Mouse (Mus musculus) MEL (cell line): ENCODE measurements around the gene Ppp4c. TPM values are rescaled to one million over a fixed set of nuclear protein-coding genes. Genes with fewer than 3 reads are reported as not detected.

Experiments used
- DNase-seq: peaks from one replicate; pipeline ENCODE4 v3.0.0; 2011; ENCODE audit warnings: low read depth, low spot score
- H3K27ac ChIP-seq: 2 replicates; pipeline ENCODE4 v1.5.1; 2012; ENCODE audit warnings: low read depth, mild to moderate bottlenecking, control low read depth, low read length, moderate library complexity; ENCODE audit not compliant: control insufficient read depth
- H3K27me3 ChIP-seq, 2 experiments: fragments of 150-350 bp in 1 of 2; sonication (generic) in 1 of 2; 2 replicates each; pipeline ENCODE4 v1.6.1; 2012; ENCODE audit warnings: low read length in 2 of 2, mild to moderate bottlenecking in 2 of 2, improper control_type of control experiment in 1 of 2, moderate library complexity in 1 of 2; ENCODE audit not compliant: insufficient read depth in 2 of 2, control insufficient read depth in 1 of 2
- H3K36me3 ChIP-seq, 2 experiments: 2 replicates each; pipeline ENCODE4 v1.6.1; 2012 to 2014; ENCODE audit warnings: low read length in 2 of 2, improper control_type of control experiment in 1 of 2, inconsistent platforms in 1 of 2, mild to moderate bottlenecking in 1 of 2; ENCODE audit not compliant: insufficient read depth in 2 of 2, control insufficient read depth in 1 of 2
- H3K4me1 ChIP-seq, 2 experiments: fragments of 150-350 bp in 1 of 2; sonication (generic) in 1 of 2; 2 replicates each; pipeline ENCODE4 v1.6.1; 2012; ENCODE audit warnings: low read length in 2 of 2, improper control_type of control experiment in 1 of 2, mild to moderate bottlenecking in 1 of 2; ENCODE audit not compliant: insufficient read depth in 2 of 2, control insufficient read depth in 1 of 2
- H3K4me3 ChIP-seq, 2 experiments: fragments of 150-350 bp in 1 of 2; sonication (generic) in 1 of 2; 2 replicates each; pipeline ENCODE4 v1.5.1; 2012; ENCODE audit warnings: low read depth in 2 of 2, low read length in 2 of 2, mild to moderate bottlenecking in 2 of 2, moderate library complexity in 2 of 2, control low read depth in 1 of 2, improper control_type of control experiment in 1 of 2; ENCODE audit not compliant: control insufficient read depth in 1 of 2, insufficient read depth in 1 of 2
- H3K79me2 ChIP-seq: 2 replicates; pipeline ENCODE4 v1.6.1; 2012; ENCODE audit warnings: mild to moderate bottlenecking, low read length, moderate library complexity; ENCODE audit not compliant: control insufficient read depth, poor library complexity, insufficient read depth
- H3K9ac ChIP-seq: 2 replicates; pipeline ENCODE4 v1.6.1; 2012; ENCODE audit warnings: low read depth, mild to moderate bottlenecking, control low read depth, low read length, moderate library complexity; ENCODE audit not compliant: control insufficient read depth, poor library complexity, severe bottlenecking
- H3K9me3 ChIP-seq: fragments of 150-350 bp; sonication (generic); replicated peaks from 2 replicates; pipeline ENCODE4 v1.6.1; 2012; ENCODE audit warnings: mild to moderate bottlenecking, low read length, improper control_type of control experiment, moderate library complexity; ENCODE audit not compliant: insufficient read depth
- BHLHE40 ChIP-seq: IDR thresholded peaks from 2 replicates; pipeline ENCODE4 v1.6.1; 2012; ENCODE audit warnings: low read depth, mild to moderate bottlenecking, inconsistent platforms, low read length, improper control_type of control experiment, borderline replicate concordance
- CHD1 ChIP-seq: IDR thresholded peaks from 2 replicates; pipeline ENCODE4 v1.6.1; 2012; ENCODE audit warnings: low read depth, mild to moderate bottlenecking, inconsistent platforms, low read length, improper control_type of control experiment
- CHD2 ChIP-seq: IDR thresholded peaks from 2 replicates; pipeline ENCODE4 v1.6.1; 2011; ENCODE audit warnings: low read length, improper control_type of control experiment
- CTCF ChIP-seq, 3 experiments: IDR thresholded peaks in 2 of 3; conservative IDR thresholded peaks in 1 of 3; 2 replicates each; pipeline ENCODE4 v1.5.1; 2011 to 2012; ENCODE audit warnings: low read length in 3 of 3, low read depth in 2 of 3, mild to moderate bottlenecking in 2 of 3, improper control_type of control experiment in 1 of 3, inconsistent platforms in 1 of 3, mixed read lengths in 1 of 3, moderate library complexity in 1 of 3; ENCODE audit not compliant: control insufficient read depth in 1 of 3, insufficient read depth in 1 of 3, poor library complexity in 1 of 3, severe bottlenecking in 1 of 3
- E2F4 ChIP-seq: IDR thresholded peaks from 2 replicates; pipeline ENCODE4 v1.6.1; 2011; ENCODE audit warnings: low read depth, low read length, improper control_type of control experiment, borderline replicate concordance
- ETS1 ChIP-seq: IDR thresholded peaks from 2 replicates; pipeline ENCODE4 v1.6.1; 2012; ENCODE audit warnings: low read depth, mild to moderate bottlenecking, inconsistent platforms, low read length, improper control_type of control experiment, moderate library complexity
- GABPA ChIP-seq: IDR thresholded peaks from 2 replicates; pipeline ENCODE4 v1.6.1; 2012; ENCODE audit warnings: low read depth, mild to moderate bottlenecking, inconsistent platforms, low read length, improper control_type of control experiment, moderate library complexity
- GATA1 ChIP-seq: IDR thresholded peaks from 2 replicates; pipeline ENCODE4 v1.6.1; 2011; ENCODE audit warnings: low read depth, low read length, improper control_type of control experiment
- HCFC1 ChIP-seq: IDR thresholded peaks from 2 replicates; pipeline ENCODE4 v1.6.1; 2012; ENCODE audit warnings: low read depth, mild to moderate bottlenecking, inconsistent platforms, low read length, improper control_type of control experiment, moderate library complexity
- KAT2A ChIP-seq: conservative IDR thresholded peaks from 2 replicates; pipeline ENCODE4 v1.6.1; 2012; ENCODE audit warnings: low read depth, low read length, improper control_type of control experiment, inconsistent platforms
- MAFK ChIP-seq: IDR thresholded peaks from 2 replicates; pipeline ENCODE4 v1.6.1; 2011; ENCODE audit warnings: low read depth, mild to moderate bottlenecking, low read length, improper control_type of control experiment, borderline replicate concordance
- MAX ChIP-seq: IDR thresholded peaks from 2 replicates; pipeline ENCODE4 v1.6.1; 2011; ENCODE audit warnings: low read length, improper control_type of control experiment
- MEF2A ChIP-seq: IDR thresholded peaks from 2 replicates; pipeline ENCODE4 v1.6.1; 2014; ENCODE audit warnings: low read depth, mild to moderate bottlenecking, inconsistent platforms, low read length, improper control_type of control experiment; ENCODE audit not compliant: poor library complexity, insufficient replicate concordance, severe bottlenecking; ENCODE audit errors: extremely low read depth
- MXI1 ChIP-seq: IDR thresholded peaks from 2 replicates; pipeline ENCODE4 v1.6.1; 2011; ENCODE audit warnings: mild to moderate bottlenecking, low read depth, low read length, improper control_type of control experiment
- MYB ChIP-seq: IDR thresholded peaks from 2 replicates; pipeline ENCODE4 v1.6.1; 2011; ENCODE audit warnings: mild to moderate bottlenecking, low read depth, low read length, improper control_type of control experiment
- MYC ChIP-seq: IDR thresholded peaks from 2 replicates; pipeline ENCODE4 v1.6.1; 2011; ENCODE audit warnings: low read depth, mild to moderate bottlenecking, low read length, improper control_type of control experiment, moderate library complexity
- NELFE ChIP-seq: IDR thresholded peaks from 2 replicates; pipeline ENCODE4 v1.6.1; 2011; ENCODE audit warnings: low read depth, low read length, improper control_type of control experiment
- NRF1 ChIP-seq: IDR thresholded peaks from 2 replicates; pipeline ENCODE4 v1.6.1; 2014; ENCODE audit warnings: low read depth, mild to moderate bottlenecking, inconsistent platforms, low read length, improper control_type of control experiment, moderate library complexity; ENCODE audit not compliant: poor library complexity, insufficient read depth, severe bottlenecking
- POLR2A ChIP-seq, 2 experiments: IDR thresholded peaks; 2 replicates each; pipeline ENCODE4 v1.6.1; 2011 to 2012; ENCODE audit warnings: low read length in 2 of 2, mild to moderate bottlenecking in 2 of 2, control low read depth in 1 of 2, improper control_type of control experiment in 1 of 2, low read depth in 1 of 2, moderate library complexity in 1 of 2; ENCODE audit not compliant: control insufficient read depth in 1 of 2, insufficient read depth in 1 of 2, poor library complexity in 1 of 2
- RAD21 ChIP-seq: IDR thresholded peaks from 2 replicates; pipeline ENCODE4 v1.6.1; 2011; ENCODE audit warnings: mild to moderate bottlenecking, low read depth, low read length, improper control_type of control experiment
- SIN3A ChIP-seq: IDR thresholded peaks from 2 replicates; pipeline ENCODE4 v1.6.1; 2012; ENCODE audit warnings: low read length, improper control_type of control experiment, inconsistent platforms
- SMC3 ChIP-seq: IDR thresholded peaks from 2 replicates; pipeline ENCODE4 v1.6.1; 2011; ENCODE audit warnings: low read depth, low read length, improper control_type of control experiment
- TCF12 ChIP-seq: IDR thresholded peaks from 2 replicates; pipeline ENCODE4 v1.6.1; 2014; ENCODE audit warnings: low read depth, mild to moderate bottlenecking, inconsistent platforms, low read length, improper control_type of control experiment, moderate library complexity
- UBTF ChIP-seq: IDR thresholded peaks from 2 replicates; pipeline ENCODE4 v1.6.1; 2012; ENCODE audit warnings: low read depth, mild to moderate bottlenecking, inconsistent platforms, low read length, improper control_type of control experiment, moderate library complexity, borderline replicate concordance; ENCODE audit not compliant: insufficient read depth
- USF1 ChIP-seq: IDR thresholded peaks from 2 replicates; pipeline ENCODE4 v1.6.1; 2014; ENCODE audit warnings: low read depth, mild to moderate bottlenecking, inconsistent platforms, low read length, improper control_type of control experiment, moderate library complexity
- ZC3H11A ChIP-seq: IDR thresholded peaks from 2 replicates; pipeline ENCODE4 v1.6.1; 2012; ENCODE audit warnings: low read depth, mild to moderate bottlenecking, inconsistent platforms, low read length, improper control_type of control experiment
- ZKSCAN1 ChIP-seq: IDR thresholded peaks from 2 replicates; pipeline ENCODE4 v1.6.1; 2012; ENCODE audit warnings: low read depth, mild to moderate bottlenecking, inconsistent platforms, low read length, improper control_type of control experiment, moderate library complexity
- ZMIZ1 ChIP-seq: IDR thresholded peaks from 2 replicates; pipeline ENCODE4 v1.6.1; 2012; ENCODE audit warnings: low read depth, mild to moderate bottlenecking, inconsistent platforms, low read length, improper control_type of control experiment, moderate library complexity
- polyA plus RNA-seq, 2 experiments: library from polyadenylated mRNA; stranded (reverse) in 1 of 2; unstranded in 1 of 2; fragments of >175 nt in 1 of 2; fragments of >200 nt in 1 of 2; gene quantifications; 2 replicates each; pipeline versions ENCODE4 v1.2.1 to v1.2.4; 2012; ENCODE audit warnings: low replicate concordance in 2 of 2, low read depth in 1 of 2; ENCODE audit not compliant: insufficient read length in 2 of 2, insufficient read depth in 1 of 2, missing spikeins in 1 of 2
- total RNA-seq: library from RNA; depleted of rRNA; stranded (reverse); fragments of 300-350 nt; gene quantifications from 2 replicates; pipeline ENCODE4 v1.2.3, GENCODE M21; 2012

Gene Ppp4c
- total and polyA plus RNA-seq, 3 experiments: 257 to 540 (median 265) TPM

DNA sequence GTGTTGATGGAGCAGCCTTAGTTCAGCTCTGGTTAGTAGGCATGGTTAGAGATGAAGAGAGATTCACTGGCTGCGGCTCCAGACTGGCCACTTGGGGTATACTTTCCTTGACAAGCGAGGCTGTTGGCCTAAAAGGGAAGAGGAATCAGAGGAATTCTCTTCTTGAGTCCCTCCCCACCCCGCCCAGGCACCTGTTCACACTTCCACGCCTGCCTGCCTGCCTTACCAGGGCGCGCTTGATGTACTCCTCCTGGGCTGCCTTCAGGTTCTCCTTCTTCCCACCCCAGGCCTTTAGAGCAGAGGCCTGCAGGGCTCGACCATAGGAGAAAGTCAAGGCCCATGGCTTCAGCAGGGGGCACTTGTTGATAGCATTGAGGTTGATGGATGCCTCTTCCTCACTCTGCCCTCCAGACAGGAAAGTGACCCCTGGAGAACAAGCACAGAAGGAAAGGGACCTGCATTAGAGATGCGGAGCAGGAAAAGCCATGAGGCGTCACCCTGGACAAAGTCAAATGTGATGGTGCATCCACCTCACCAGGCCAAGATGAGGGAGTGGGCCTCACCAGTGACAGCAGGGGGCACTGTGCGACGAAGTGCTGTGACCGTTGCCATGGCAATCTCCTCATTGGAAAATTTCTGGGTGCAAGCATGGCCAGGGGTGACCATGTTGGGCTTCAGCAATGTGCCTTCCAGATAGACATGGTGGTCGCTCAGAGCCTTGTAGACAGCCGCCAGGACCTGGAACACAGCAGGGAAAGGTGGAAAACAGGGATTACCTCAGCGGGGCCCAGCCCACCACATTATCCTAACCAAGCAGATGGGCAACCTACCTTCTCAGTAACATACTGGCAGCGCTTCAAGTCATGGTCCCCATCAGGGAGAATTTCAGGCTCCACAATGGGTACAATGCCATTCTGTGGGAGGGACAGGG, 3.4 kb upstream of the Ppp4c start:
- TF ChIP-seq SIN3A (peak; percentile 35; the same call in 1 of the 2 replicates), CTCF (IDR thresholded peaks at IDR 0.05 in 2 of 3, conservative IDR thresholded peaks at IDR 0.05 in 1 of 3; ENCODE audit: control insufficient read depth in 1 of 3, insufficient read depth in 1 of 3, low read depth in 2 of 3, low read length in 3 of 3, poor library complexity in 1 of 3, severe bottlenecking in 1 of 3) (peak; percentile 9 to 49 (median 24); a peak in 4 of 6 replicates), TCF12 (no peak), RAD21 (no peak), MAFK (no peak), CHD1 (0 out of 2 replicates have a peak, but pooled peaks have one; percentile 1), HCFC1 (no peak), E2F4 (no peak)
- DNase-seq: no peak
- Histone ChIP-seq H3K36me3 (peaks cover 13 to 29% of the 10 kb centered on the region in 2 experiments), H3K4me3 (no peak overlapping the region; a peak in 1 of 4 replicates), H3K79me2 (peaks cover 48% of the 10 kb centered on the region), H3K9me3 (no peaks in the 10 kb centered on the region), H3K27ac (no peak overlapping the region), H3K27me3 (no peaks in the 10 kb centered on the region), H3K4me1 (peaks cover 0 to 26% of the 10 kb centered on the region in 2 experiments; a peak in 3 of 4 replicates), H3K9ac (no peak overlapping the region)

DNA sequence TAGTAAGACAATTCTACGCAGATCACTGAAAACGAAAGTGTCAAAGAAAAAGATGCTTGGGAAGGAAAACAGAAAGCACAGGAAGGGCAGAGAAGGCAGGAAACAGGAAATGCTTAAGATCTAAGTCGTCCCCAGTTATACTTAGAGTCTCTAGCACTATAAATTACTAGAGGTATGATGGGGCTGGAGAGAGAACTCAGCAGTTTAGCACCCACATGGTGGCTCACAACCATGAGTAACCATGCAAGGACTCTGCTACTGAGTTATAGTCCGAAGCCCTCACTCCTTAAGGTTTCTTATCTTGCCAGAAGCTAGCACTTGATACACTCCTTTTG, 1.9 kb upstream of the Ppp4c start:
- Histone ChIP-seq H3K27me3 (no peaks in the 10 kb centered on the region), H3K9me3 (no peaks in the 10 kb centered on the region), H3K27ac (peak overlapping the region; percentile 15; the same call in 1 of the 2 replicates), H3K79me2 (peaks cover 47% of the 10 kb centered on the region), H3K4me1 (peaks cover 0 to 19% of the 10 kb centered on the region in 2 experiments; a peak in 3 of 4 replicates), H3K9ac (no peak overlapping the region), H3K36me3 (peaks cover 13 to 26% of the 10 kb centered on the region in 2 experiments), H3K4me3 (no peak overlapping the region)
- DNase-seq: no peak
- TF ChIP-seq UBTF (no peak), MYB (0 out of 2 replicates have a peak, but pooled peaks have one; percentile 31), MXI1 (no peak), CTCF (IDR thresholded peaks at IDR 0.05 in 2 of 3, conservative IDR thresholded peaks at IDR 0.05 in 1 of 3; ENCODE audit: control insufficient read depth in 1 of 3, insufficient read depth in 1 of 3, low read depth in 2 of 3, low read length in 3 of 3, poor library complexity in 1 of 3, severe bottlenecking in 1 of 3) (no peak), RAD21 (no peak), ZC3H11A (no peak), BHLHE40 (no peak), ETS1 (0 out of 2 replicates have a peak, but pooled peaks have one; percentile 10), TCF12 (no peak), ZKSCAN1 (no peak), CHD2 (no peak; the same call in 1 of the 2 replicates), E2F4 (no peak), GATA1 (no peak), GABPA (no peak), NRF1 (no peak), ZMIZ1 (no peak; the same call in 1 of the 2 replicates), MYC (0 out of 2 replicates have a peak, but pooled peaks have one; percentile 34), POLR2A (IDR thresholded peaks at IDR 0.05; ENCODE audit: control insufficient read depth in 1 of 2, insufficient read depth in 1 of 2, low read depth in 1 of 2, low read length in 2 of 2, poor library complexity in 1 of 2) (peak in 1 of 2 experiments; percentile 57; a peak in 2 of 4 replicates), NELFE (no peak), USF1 (no peak), KAT2A (no peak), SMC3 (no peak), MEF2A (no peak), SIN3A (no peak), MAX (0 out of 2 replicates have a peak, but pooled peaks have one; percentile 14)
